Mouse (Mus musculus): ENCODE measurements around the gene Cxxc4.

Gene Cxxc4

GRCm38 (mm10) chr3:134243850-134244247 lies 7.6 kb downstream of the Cxxc4 start:
- DNase-seq (ENCODE audit: low read depth, low spot score), result no peak

- DNase-seq (ENCODE audit: low read depth, low spot score), result no peak
These were observed 17.9 kb downstream of the Cxxc4 start for GRCm38 (mm10) chr3:134254221-134254620.

- DNase-seq (ENCODE audit: low read depth, low spot score), result no peak
These were observed 22.4 kb downstream of the Cxxc4 start for GRCm38 (mm10) chr3:134258715-134259114.

GRCm38 (mm10) chr3:134259300-134259699 lies 23.0 kb downstream of the Cxxc4 start:
- no peak for DNase-seq (ENCODE audit: low read depth, low spot score)

GRCm38 (mm10) chr3:134279655-134280054 lies 43.4 kb downstream of the Cxxc4 start:
- DNase-seq (ENCODE audit: low read depth, low spot score), result no peak

- no peak for DNase-seq (ENCODE audit: low read depth, low spot score)
These were observed 45.5 kb downstream of the Cxxc4 start for GRCm38 (mm10) chr3:134281527-134282370.

GRCm38 (mm10) chr3:134295217-134295616 lies 58.9 kb downstream of the Cxxc4 start:
- no peak for DNase-seq (ENCODE audit: low read depth, low spot score)

- DNase-seq (ENCODE audit: low read depth, low spot score), result no peak
These were observed 66.6 kb downstream of the Cxxc4 start for GRCm38 (mm10) chr3:134302681-134303491.

- DNase-seq (ENCODE audit: low read depth, low spot score), result no peak
These were observed 67.2 kb downstream of the Cxxc4 start for GRCm38 (mm10) chr3:134303492-134303808.

- no peak for DNase-seq (ENCODE audit: low read depth, low spot score)
These were observed 70.2 kb downstream of the Cxxc4 start for GRCm38 (mm10) chr3:134306507-134306906.

- DNase-seq (ENCODE audit: low read depth, low spot score), result no peak
These were observed 71.5 kb downstream of the Cxxc4 start for GRCm38 (mm10) chr3:134307801-134308200.
